Mouse (Mus musculus): Measurements from ENCODE around the gene Edem1. TPM values are rescaled to one million over a fixed set of nuclear protein-coding genes. Genes with fewer than 3 reads are reported as not detected.

Edem1 gene
- polyA plus RNA-seq, 1 experiment from 2014 or later = 5.0 TPM

- Histone ChIP-seq H3K9ac (ENCODE audit: low read depth, low read length) (no peak overlapping the region), H3K4me2 (ENCODE audit: low read length) (no peak overlapping the region), H3K9me3 (ENCODE audit: control insufficient read depth, low read length) (no peaks in the 10 kb centered on the region), H3K27me3 (replicated peaks; ENCODE audit: control insufficient read depth, insufficient read depth, low read length) (no peaks in the 10 kb centered on the region), H3K36me3 (ENCODE audit: control insufficient read depth, insufficient read depth, low read length) (no peaks in the 10 kb centered on the region), H3K4me3 (ENCODE audit: low read length) (no peak overlapping the region), H3K27ac (ENCODE audit: low read depth, low read length) (no peak overlapping the region), H3K4me1 (ENCODE audit: control insufficient read depth, insufficient read depth, low read depth, low read length) (peaks cover 4% of the 10 kb centered on the region; the same call in 1 of the 2 replicates)
- ATAC-seq = no peak
- 22% methylated on average over 2 of the region's 2 CpGs for WGBS
Observed at GRCm38 (mm10) chr6:108796706-108797105, 31.7 kb upstream of the Edem1 start.

DNA sequence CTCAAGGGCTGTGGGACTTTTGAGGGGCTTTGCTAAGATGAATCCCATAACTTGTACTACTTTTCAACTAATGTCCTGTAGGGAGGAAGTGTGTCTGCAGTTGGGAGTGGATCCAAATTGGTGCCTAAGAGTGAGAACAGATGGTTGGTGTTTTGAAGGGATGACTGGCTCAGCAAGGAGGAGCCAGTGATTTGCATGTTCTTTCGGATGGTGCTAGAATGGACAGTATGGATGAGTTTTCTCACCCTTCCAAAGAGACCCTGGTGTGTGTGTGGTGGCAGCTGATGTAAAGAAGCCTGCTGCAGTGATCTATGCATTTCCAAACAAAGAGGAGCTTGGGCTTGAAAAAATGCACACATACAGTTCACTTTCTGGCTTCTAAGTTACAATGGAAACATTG is 23.2 kb upstream of the Edem1 start:
- Histone ChIP-seq H3K4me3 (ENCODE audit: low read length) (no peak overlapping the region), H3K36me3 (ENCODE audit: control insufficient read depth, insufficient read depth, low read length) (no peaks in the 10 kb centered on the region), H3K27me3 (replicated peaks; ENCODE audit: control insufficient read depth, insufficient read depth, low read length) (no peaks in the 10 kb centered on the region), H3K9me3 (ENCODE audit: control insufficient read depth, low read length) (no peaks in the 10 kb centered on the region), H3K9ac (ENCODE audit: low read depth, low read length) (no peak overlapping the region), H3K4me1 (ENCODE audit: control insufficient read depth, insufficient read depth, low read depth, low read length) (peaks cover 5% of the 10 kb centered on the region; the same call in 1 of the 2 replicates), H3K4me2 (ENCODE audit: low read length) (no peak overlapping the region), H3K27ac (ENCODE audit: low read depth, low read length) (no peak overlapping the region)
- WGBS = 11% methylated on average over 1 of the region's 1 CpGs
- ATAC-seq = peak; percentile 72

DNA sequence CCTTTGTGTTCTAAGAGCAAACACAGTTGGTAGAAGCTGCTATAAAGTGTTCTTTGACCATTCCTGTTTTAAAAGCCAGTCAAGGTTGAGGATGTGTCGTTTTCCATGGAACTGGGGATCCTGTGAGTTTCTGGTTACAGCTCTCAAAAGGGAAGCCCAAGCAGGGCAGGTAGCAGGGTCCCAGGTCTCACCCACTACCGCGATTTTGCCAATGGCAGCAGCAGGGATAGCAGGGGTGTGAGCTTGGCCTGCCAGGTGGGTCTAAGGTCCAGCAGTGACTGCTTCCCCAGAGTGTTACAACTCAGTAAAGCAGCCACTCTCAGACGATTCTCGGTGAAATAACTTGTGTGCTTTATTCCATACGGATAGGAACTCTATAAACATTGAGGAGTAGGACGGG is 22.6 kb upstream of the Edem1 start:
- no peak overlapping the region for H3K9ac ChIP-seq (ENCODE audit: low read depth, low read length)
- 85% methylated on average over 7 of the region's 7 CpGs for WGBS

GRCm38 (mm10) chr6:108807446-108807845 is 21.0 kb upstream of the Edem1 start:
- WGBS = 72% methylated on average over 3 of the region's 3 CpGs
- no peaks in the 10 kb centered on the region for H3K36me3 ChIP-seq (ENCODE audit: control insufficient read depth, insufficient read depth, low read length)
- H3K27me3 ChIP-seq (replicated peaks; ENCODE audit: control insufficient read depth, insufficient read depth, low read length) = no peaks in the 10 kb centered on the region
- H3K4me3 ChIP-seq (ENCODE audit: low read length) = no peak overlapping the region
- ATAC-seq = no peak
- peaks cover 5% of the 10 kb centered on the region; the same call in 1 of the 2 replicates for H3K4me1 ChIP-seq (ENCODE audit: control insufficient read depth, insufficient read depth, low read depth, low read length)
- H3K27ac ChIP-seq (ENCODE audit: low read depth, low read length) = no peak overlapping the region
- H3K9me3 ChIP-seq (ENCODE audit: control insufficient read depth, low read length) = no peaks in the 10 kb centered on the region
- H3K9ac ChIP-seq (ENCODE audit: low read depth, low read length) = no peak overlapping the region
- H3K4me2 ChIP-seq (ENCODE audit: low read length) = no peak overlapping the region

More for the DNA sequence above, 22.6 kb upstream of the Edem1 start:
- no peaks in the 10 kb centered on the region for H3K27me3 ChIP-seq (replicated peaks; ENCODE audit: control insufficient read depth, insufficient read depth, low read length)
- H3K4me1 ChIP-seq (ENCODE audit: control insufficient read depth, insufficient read depth, low read depth, low read length) = peaks cover 5% of the 10 kb centered on the region; the same call in 1 of the 2 replicates
- no peaks in the 10 kb centered on the region for H3K36me3 ChIP-seq (ENCODE audit: control insufficient read depth, insufficient read depth, low read length)
- no peaks in the 10 kb centered on the region for H3K9me3 ChIP-seq (ENCODE audit: control insufficient read depth, low read length)
- H3K4me3 ChIP-seq (ENCODE audit: low read length) = no peak overlapping the region
- ATAC-seq = no peak
- no peak overlapping the region for H3K27ac ChIP-seq (ENCODE audit: low read depth, low read length)
- H3K4me2 ChIP-seq (ENCODE audit: low read length) = no peak overlapping the region

DNA sequence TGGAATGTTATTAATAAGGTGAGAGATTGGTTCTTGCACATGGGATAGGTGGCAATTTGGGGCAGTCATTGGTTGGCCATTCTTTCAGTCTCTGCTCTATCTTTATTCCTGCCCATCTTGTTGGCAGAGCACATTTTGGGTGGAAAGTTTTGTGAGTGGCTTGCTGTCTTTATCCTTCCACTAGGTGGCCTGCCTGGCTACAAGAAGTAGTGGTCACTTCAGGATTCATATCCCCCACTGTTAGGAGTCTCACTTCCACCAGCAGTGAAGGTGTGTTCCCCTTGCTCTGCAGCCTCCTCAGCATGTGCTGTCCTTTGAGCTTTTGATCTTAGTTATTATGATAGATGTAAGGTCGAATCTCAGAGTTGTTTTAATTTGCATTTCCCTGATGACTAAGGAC is 19.7 kb upstream of the Edem1 start:
- Histone ChIP-seq H3K4me2 (ENCODE audit: low read length) (no peak overlapping the region), H3K4me1 (ENCODE audit: control insufficient read depth, insufficient read depth, low read depth, low read length) (peaks cover 5% of the 10 kb centered on the region; the same call in 1 of the 2 replicates), H3K27ac (ENCODE audit: low read depth, low read length) (no peak overlapping the region), H3K4me3 (ENCODE audit: low read length) (no peak overlapping the region), H3K9ac (ENCODE audit: low read depth, low read length) (no peak overlapping the region), H3K9me3 (ENCODE audit: control insufficient read depth, low read length) (no peaks in the 10 kb centered on the region), H3K27me3 (replicated peaks; ENCODE audit: control insufficient read depth, insufficient read depth, low read length) (no peaks in the 10 kb centered on the region), H3K36me3 (ENCODE audit: control insufficient read depth, insufficient read depth, low read length) (no peaks in the 10 kb centered on the region)
- 77% methylated on average over 1 of the region's 1 CpGs for WGBS
- ATAC-seq = no peak

DNA sequence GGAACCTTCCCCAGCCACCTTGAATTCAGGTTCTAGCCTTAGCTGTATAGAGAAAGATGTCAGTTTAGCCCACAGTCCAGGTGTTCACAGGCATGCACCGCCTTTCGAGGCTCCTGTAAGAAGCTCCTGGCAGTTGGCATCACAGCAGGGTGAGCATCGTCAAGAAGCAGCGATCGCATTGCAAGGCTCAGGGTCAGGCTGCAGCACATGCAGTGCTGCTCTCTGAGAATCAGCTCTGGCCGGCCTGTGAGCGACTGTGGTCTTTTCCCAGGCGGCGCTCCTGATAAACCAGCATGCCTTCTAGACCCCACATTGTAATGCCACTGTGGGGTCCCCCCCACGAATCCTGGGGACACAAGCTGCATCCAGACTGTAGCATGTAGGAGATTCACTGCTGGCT is 18.2 kb upstream of the Edem1 start:
- Histone ChIP-seq H3K4me1 (ENCODE audit: control insufficient read depth, insufficient read depth, low read depth, low read length) (no peaks in the 10 kb centered on the region; the same call in 1 of the 2 replicates), H3K4me3 (ENCODE audit: low read length) (no peak overlapping the region), H3K9ac (ENCODE audit: low read depth, low read length) (no peak overlapping the region), H3K27me3 (replicated peaks; ENCODE audit: control insufficient read depth, insufficient read depth, low read length) (no peaks in the 10 kb centered on the region), H3K9me3 (ENCODE audit: control insufficient read depth, low read length) (no peaks in the 10 kb centered on the region), H3K4me2 (ENCODE audit: low read length) (no peak overlapping the region), H3K36me3 (ENCODE audit: control insufficient read depth, insufficient read depth, low read length) (no peaks in the 10 kb centered on the region), H3K27ac (ENCODE audit: low read depth, low read length) (no peak overlapping the region)
- WGBS = 67% methylated on average over 10 of the region's 10 CpGs
- no peak for ATAC-seq

DNA sequence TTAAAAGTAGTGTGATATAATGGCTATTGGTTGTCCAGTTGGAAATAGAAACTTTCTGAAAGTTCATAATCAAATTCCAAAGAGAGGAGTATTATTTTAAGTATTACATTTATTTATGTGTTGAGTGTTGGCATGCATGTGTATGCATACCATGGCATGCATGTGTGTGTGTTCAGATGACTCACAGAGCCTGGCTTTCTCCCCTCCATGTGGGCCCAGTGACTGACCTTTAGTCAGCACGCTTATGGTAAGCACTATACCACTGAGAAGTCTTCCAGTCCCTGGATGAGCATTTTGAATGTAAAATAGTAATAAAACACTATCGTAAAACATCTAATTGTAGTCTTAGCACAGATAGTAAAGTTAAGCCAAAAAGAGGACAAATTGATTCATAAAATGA is 16.3 kb upstream of the Edem1 start:
- no peaks in the 10 kb centered on the region for H3K36me3 ChIP-seq (ENCODE audit: control insufficient read depth, insufficient read depth, low read length)
- H3K27me3 ChIP-seq (replicated peaks; ENCODE audit: control insufficient read depth, insufficient read depth, low read length) = no peaks in the 10 kb centered on the region
- H3K27ac ChIP-seq (ENCODE audit: low read depth, low read length) = no peak overlapping the region
- ATAC-seq = no peak
- H3K4me1 ChIP-seq (ENCODE audit: control insufficient read depth, insufficient read depth, low read depth, low read length) = no peaks in the 10 kb centered on the region
- no peak overlapping the region for H3K4me2 ChIP-seq (ENCODE audit: low read length)
- H3K9me3 ChIP-seq (ENCODE audit: control insufficient read depth, low read length) = no peaks in the 10 kb centered on the region
- H3K9ac ChIP-seq (ENCODE audit: low read depth, low read length) = no peak overlapping the region
- 87% methylated on average over 2 of the region's 2 CpGs for WGBS
- H3K4me3 ChIP-seq (ENCODE audit: low read length) = no peak overlapping the region

- 79% methylated on average over 4 of the region's 4 CpGs for WGBS
- no peak overlapping the region for H3K9ac ChIP-seq (ENCODE audit: low read depth, low read length)
- H3K36me3 ChIP-seq (ENCODE audit: control insufficient read depth, insufficient read depth, low read length) = peaks cover 11% of the 10 kb centered on the region; the same call in 1 of the 2 replicates
- no peaks in the 10 kb centered on the region for H3K27me3 ChIP-seq (replicated peaks; ENCODE audit: control insufficient read depth, insufficient read depth, low read length)
- no peak overlapping the region for H3K27ac ChIP-seq (ENCODE audit: low read depth, low read length)
- H3K4me1 ChIP-seq (ENCODE audit: control insufficient read depth, insufficient read depth, low read depth, low read length) = no peaks in the 10 kb centered on the region
- H3K4me3 ChIP-seq (ENCODE audit: low read length) = no peak overlapping the region
- no peak for ATAC-seq
- no peaks in the 10 kb centered on the region for H3K9me3 ChIP-seq (ENCODE audit: control insufficient read depth, low read length)
- no peak overlapping the region for H3K4me2 ChIP-seq (ENCODE audit: low read length)
Observed at GRCm38 (mm10) chr6:108817510-108817909, 10.9 kb upstream of the Edem1 start.

DNA sequence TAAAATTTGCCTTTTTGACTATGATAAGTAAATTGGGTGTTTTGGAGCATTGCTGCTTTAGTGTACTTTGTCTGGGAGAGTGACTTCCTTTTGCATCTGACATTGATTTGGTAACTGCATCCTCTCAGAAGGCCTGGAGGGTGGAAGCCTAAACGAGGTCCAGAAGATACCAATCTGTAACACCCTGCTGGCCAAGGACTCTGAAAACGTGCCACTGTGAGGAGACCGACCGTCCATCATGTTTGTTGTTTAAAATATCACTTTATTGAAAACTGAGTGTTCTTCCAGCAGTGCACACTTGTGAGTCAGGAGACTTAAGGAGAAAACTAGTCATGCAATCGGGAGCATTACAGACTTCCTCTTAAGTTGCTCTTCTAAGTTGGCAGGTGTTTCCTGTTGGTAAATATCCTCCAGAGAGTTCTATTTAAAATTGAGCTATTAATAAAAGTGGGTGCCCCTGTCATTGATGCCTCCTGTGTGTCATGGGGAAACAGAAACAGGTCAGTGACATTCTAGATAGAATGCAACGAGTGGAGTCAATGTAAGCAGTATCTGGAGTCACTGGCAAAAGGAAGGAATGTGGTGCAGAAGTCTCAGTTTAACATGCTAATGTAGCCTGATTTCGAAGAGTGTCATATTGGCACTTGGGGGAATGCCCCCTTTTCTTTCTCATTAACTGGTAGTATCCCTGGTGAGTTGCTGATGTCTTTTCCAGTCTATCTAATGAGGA is 3.5 kb upstream of the Edem1 start:
- H3K9ac ChIP-seq (ENCODE audit: low read depth, low read length) = no peak overlapping the region
- 76% methylated on average over 7 of the region's 7 CpGs for WGBS
- no peaks in the 10 kb centered on the region for H3K9me3 ChIP-seq (ENCODE audit: control insufficient read depth, low read length)
- H3K4me3 ChIP-seq (ENCODE audit: low read length) = no peak overlapping the region
- peaks cover 7% of the 10 kb centered on the region; the same call in 1 of the 2 replicates for H3K36me3 ChIP-seq (ENCODE audit: control insufficient read depth, insufficient read depth, low read length)
- no peak for ATAC-seq
- H3K4me1 ChIP-seq (ENCODE audit: control insufficient read depth, insufficient read depth, low read depth, low read length) = peaks cover 14% of the 10 kb centered on the region
- no peak overlapping the region for H3K4me2 ChIP-seq (ENCODE audit: low read length)
- no peaks in the 10 kb centered on the region for H3K27me3 ChIP-seq (replicated peaks; ENCODE audit: control insufficient read depth, insufficient read depth, low read length)
- H3K27ac ChIP-seq (ENCODE audit: low read depth, low read length) = no peak overlapping the region

Data from hindbrain, embryonic 16.5 days (tissue).